Mouse (Mus musculus) liver, postnatal 0 days (tissue): ENCODE measurements at regions not wholly inside any gene's neighbourhood (a gene's known extent, or its start where the extent isn't known, plus 50 kb on each side); places are given as distances from the start of the nearest gene placed in this dataset.

ENCODE experiments used
- CTCF ChIP-seq: sonication (generic); IDR thresholded peaks from 2 replicates; pipeline ENCODE4 v1.5.1; 2016; ENCODE audit warnings: antibody characterized with exemption, low read depth
- EP300 ChIP-seq: IDR thresholded peaks from 2 replicates; pipeline ENCODE4 v1.6.1; 2016; ENCODE audit warnings: antibody characterized with exemption, low read depth, mild to moderate bottlenecking

DNA sequence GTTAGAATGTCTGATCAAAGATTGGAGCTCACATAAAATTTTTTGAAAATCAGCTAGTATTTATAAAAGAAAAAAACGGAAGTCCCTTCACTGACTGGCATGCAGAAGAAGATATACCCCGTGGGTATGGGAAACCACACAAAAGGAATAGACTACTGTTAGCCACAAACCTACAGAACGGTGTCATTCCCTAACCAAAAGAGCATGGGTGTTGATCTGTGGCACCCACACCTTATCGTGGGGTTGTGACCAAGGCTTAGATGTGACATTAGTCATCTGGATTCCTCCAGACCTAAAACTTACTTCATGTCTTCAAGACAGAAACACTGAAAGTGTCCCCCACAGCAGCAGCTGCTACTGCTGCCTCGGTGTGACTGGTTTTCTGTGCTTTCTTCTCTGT, 108.2 kb upstream of the Dhrs4 start:
- TF ChIP-seq EP300 (no peak), CTCF (no peak)
